Mouse (Mus musculus): ENCODE results near the gene Zfp981.
"Not testable (repeated sequence)": the region's sequence is repeated elsewhere in the genome, so short reads cannot be mapped to it uniquely, and the experiment has no call there.

- not testable (repeated sequence) for TF ChIP-seq CTCF (conservative IDR thresholded peaks at IDR 0.05; ENCODE audit: insufficient read depth, insufficient read length, low read depth, low read length); POLR2A (IDR thresholded peaks at IDR 0.05; ENCODE audit: low read depth, low read length)
Observed at GRCm38 (mm10) chr4:146474716-146475676, 26.8 kb upstream of the Zfp981 start.
